Mouse (Mus musculus) B cell, adult 2 months (primary cell): ENCODE measurements around the gene Dlg2.

Source experiments
- DNase-seq, 2 experiments: peaks; one replicate each; pipeline ENCODE4 v3.0.0; 2022

The Dlg2 gene

GRCm38 (mm10) chr7:92321786-92322185 is 1845.3 kb downstream of the Dlg2 start:
- DNase-seq, result no peak

DNA sequence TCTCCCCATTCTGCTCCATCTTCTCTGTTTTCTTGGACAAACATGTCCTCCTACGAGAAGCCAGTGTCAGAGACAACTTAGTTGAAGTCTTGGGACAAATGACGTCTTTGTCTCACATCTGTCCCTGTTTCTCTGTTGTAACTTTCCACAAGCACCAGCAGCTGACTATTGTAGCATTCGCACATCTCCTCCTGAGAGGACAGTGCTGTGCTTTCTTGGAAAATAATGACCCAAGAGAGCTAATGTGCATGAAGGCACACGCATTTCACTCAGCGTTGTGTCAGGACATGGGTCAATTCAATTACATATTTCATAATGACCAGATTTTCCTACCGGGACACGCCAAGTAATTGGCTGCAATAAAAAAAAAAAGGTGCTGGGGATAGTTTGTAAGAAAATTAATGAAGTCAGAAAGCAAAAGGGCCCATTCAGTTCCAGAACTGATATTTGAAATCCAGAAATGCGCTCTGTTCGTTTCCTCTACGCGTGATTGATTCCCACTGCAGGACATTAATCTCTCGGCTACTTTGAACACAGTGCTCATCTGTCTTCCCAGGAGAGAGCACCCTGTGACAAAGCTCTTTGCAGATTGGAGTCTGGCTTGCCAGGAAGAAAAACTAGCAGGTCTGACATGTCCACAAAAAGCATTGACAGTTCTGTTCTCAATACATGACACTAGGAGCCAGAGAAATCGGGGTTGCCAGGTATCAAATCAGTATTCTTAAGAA is 1846.0 kb downstream of the Dlg2 start:
- no peak for DNase-seq

DNA sequence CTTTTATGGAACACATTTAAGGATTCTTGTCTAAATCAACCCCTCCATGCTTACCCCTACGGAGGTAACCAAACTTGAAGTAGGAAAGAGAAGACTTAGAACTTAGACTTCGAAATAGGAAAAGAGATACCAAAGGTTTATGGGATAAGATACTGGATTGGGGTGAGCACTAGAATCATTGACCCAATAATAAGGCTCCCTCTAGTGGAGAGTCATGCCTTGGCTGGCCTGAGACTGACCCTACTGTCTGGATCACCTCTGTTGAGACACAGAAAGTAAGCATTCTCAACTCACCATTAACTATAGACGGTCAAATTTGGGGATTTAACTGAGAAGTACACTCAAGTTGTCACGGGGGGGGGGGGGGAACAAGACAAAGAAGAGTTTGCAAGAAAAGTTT is 1847.2 kb downstream of the Dlg2 start:
- no peak for DNase-seq

DNA sequence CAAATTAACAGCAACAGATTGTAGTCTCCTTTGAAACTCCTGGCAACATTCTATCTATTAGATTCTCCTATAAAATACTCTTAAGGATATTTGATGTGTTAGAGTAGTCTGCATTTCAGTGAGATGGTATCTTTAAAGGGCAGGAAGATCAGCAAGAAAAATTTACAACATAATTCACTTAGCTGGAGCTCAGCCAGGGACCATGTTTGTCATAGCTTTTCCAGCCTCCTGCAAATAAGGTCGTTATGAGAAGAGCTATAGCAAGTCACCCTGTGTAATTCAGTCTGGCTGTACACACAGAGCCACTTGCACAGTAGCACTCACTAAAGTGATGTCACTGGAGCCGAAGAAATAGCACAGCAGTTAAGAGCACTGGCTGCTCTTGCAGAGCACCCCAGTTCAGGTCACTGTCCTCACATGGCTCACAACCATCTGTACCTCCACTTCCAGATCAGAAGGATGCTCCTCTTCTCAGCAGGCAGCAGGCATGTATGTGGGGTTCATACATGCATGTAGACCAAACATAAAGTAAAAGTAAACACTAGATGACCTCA is 1850.9 kb downstream of the Dlg2 start:
- no peak for DNase-seq

GRCm38 (mm10) chr7:92333220-92333898 is 1856.9 kb downstream of the Dlg2 start:
- DNase-seq, result no peak

DNA sequence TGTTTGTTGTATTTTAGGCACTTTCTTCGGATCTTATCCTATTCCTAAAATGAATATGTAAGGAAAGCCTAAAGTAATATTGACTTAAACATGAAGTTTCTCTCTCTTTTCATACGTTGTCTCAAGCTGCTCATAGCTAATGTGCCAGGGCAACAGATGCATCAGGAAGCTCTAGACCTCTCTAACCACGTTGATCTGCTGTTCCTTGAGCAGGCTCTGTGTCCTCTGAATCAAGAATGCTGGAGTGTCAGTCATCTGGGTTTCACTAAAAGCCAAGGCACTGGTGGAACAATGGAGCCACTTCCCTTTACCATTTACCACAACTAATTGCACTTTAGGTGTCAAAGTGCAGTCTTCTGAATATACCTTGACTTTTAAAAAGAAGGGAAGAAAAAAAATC is 1880.1 kb downstream of the Dlg2 start:
- DNase-seq, result no peak

GRCm38 (mm10) chr7:92363386-92363785 is 1886.9 kb downstream of the Dlg2 start:
- DNase-seq, result no peak

DNA sequence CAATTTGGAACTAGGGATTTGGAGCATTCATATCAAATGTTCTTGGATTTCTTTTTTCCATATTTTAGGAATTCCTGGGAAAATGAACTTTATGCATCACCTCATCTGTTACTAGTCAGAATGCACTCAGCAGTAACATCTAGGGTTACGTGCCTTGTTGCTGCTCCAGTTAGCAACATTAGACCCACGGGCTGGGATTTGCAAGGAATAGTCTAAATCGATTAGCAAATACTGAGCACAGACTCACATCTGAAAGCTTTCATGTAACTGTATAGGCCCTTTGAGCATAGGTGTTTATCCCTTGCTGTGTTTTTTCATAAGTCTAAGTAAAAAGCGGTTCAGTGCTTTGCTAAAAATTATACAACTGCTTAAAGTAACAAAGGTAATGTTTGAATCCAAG is 1887.3 kb downstream of the Dlg2 start:
- DNase-seq, result no peak

- DNase-seq, result no peak
These were observed 1890.6 kb downstream of the Dlg2 start for GRCm38 (mm10) chr7:92367111-92367510.

GRCm38 (mm10) chr7:92370521-92370920 is 1894.0 kb downstream of the Dlg2 start:
- no peak for DNase-seq

DNA sequence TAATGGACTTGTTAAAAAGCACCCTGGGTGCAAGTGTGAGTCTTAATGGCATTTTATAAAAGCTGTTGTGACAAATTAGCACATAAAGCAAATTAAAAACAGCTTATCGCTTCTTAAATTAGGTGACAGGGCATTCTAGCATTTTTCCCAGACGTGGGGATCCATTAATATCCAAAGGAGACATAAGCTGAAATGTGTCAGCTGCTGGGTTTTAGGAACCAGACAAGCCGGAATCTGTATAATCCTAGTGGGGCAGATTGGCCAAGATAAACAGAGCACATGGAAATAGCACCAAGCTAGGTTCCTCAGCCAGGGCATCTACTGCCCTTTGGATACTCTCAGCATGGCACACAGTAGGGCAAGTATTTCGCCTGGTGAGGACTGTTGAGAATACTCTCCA is 1895.2 kb downstream of the Dlg2 start:
- DNase-seq, result no peak

- no peak for DNase-seq
These were observed 1897.4 kb downstream of the Dlg2 start for GRCm38 (mm10) chr7:92373863-92374357.

- no peak for DNase-seq
These were observed 1907.5 kb downstream of the Dlg2 start for GRCm38 (mm10) chr7:92383913-92384484.

- DNase-seq, result no peak
These were observed 1915.7 kb downstream of the Dlg2 start for GRCm38 (mm10) chr7:92392052-92392640.

DNA sequence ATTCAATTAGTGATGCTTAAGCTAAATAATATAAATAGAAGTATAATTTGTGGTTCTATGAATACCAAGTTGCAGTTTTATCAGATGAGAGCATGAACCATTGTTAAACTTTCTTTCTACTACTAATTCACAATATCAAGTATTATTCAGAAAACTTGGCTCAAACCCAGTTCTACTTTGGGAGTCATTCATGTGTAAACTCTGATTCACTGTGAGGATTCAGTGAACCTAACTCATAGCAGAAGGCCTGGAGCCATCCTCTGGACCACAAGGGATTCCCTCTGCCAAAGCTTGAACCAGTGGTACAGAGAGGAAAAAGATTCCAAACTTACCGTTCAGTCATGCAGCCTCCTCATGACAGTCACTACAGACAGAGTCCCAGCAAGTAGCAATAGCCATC is 1920.3 kb downstream of the Dlg2 start:
- no peak for DNase-seq

GRCm38 (mm10) chr7:92398841-92399240 is 1922.4 kb downstream of the Dlg2 start:
- no peak for DNase-seq

- DNase-seq, result no peak
These were observed 1924.1 kb downstream of the Dlg2 start for GRCm38 (mm10) chr7:92400551-92400950.

- no peak for DNase-seq
These were observed 1924.7 kb downstream of the Dlg2 start for GRCm38 (mm10) chr7:92401001-92401688.

- DNase-seq, result no peak
These were observed 1932.0 kb downstream of the Dlg2 start for GRCm38 (mm10) chr7:92408479-92408878.

GRCm38 (mm10) chr7:92420474-92420873 is 1944.0 kb downstream of the Dlg2 start:
- peak in 1 of 2 experiments; percentile 2 for DNase-seq

DNA sequence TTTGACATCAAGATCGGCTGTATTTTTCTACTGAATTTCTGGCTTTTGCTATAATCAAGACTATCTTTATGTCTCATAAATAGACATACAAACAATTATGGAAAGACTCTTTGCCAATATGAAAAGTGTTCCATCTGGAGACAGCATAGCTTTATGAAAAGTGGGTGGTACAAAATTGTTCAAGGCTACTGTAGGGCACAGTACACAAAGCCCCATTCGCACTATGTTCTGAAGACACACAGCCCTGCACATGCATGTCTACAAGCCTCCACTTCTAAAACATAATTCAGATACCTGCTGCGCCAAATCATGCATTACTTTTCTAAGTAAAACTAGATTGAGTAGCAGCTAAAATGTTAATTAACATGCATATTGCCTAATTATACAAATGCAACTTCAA is 1946.5 kb downstream of the Dlg2 start:
- no peak for DNase-seq

- DNase-seq, result no peak
These were observed 1948.2 kb downstream of the Dlg2 start for GRCm38 (mm10) chr7:92424703-92425102.

- no peak for DNase-seq
These were observed 1950.8 kb downstream of the Dlg2 start for GRCm38 (mm10) chr7:92427280-92427679.
